Comparison of ENCODE assay signal across 10 mouse cellular contexts in the genomic region with DNA sequence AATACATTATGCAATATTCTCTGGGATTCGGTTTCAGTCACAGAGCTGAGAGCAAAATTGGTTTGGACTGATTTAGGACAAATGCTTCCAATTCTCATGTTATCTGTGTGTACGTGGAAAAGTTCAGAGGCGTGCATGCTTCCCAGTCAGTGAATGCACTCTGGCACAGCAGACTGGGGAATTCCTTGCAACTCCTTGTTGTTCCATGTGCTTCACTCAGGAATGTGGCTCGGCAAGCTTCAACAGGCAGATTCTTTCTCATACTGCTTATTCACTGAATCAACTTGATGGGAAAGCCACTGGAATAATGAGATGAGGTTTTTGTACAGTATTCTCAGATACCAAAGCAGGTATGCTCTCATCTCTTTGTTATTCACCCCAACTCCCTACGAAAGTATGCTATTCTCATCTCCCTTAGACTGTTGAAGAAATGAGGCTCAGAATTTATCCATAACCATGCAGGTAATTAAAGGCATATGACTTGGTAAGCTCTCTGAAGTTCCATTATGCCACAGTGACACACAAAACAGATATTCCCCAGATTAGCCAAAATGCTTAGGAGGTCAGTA.
A peak's percentile ranks its signal among the peaks of the same experiment; 100 is the strongest.
DNase-seq lines count a peak whose midpoint lies in the region; ATAC-seq and TF ChIP-seq lines count a peak whose summit lies in the region.
"Had no signal": no experiment of that assay in that cellular context is flagged by ENCODE, and none has a peak within 500 bp of the region (broad histone marks: within the 10 kb centered on the region; RNA-seq: fewer than 3 reads in every experiment).

No protein-coding gene starts in this region.

- H3K36me3 ChIP-seq in heart, embryonic 12.5 days, result no peaks in the 10 kb centered on the region
- no peaks in the 10 kb centered on the region for H3K36me3 ChIP-seq in lung, postnatal 0 days (ENCODE audit: insufficient read depth, low read length)
- H3K36me3 ChIP-seq in midbrain, embryonic 11.5 days (ENCODE audit: control insufficient read depth, insufficient read depth, low read length), result no peaks in the 10 kb centered on the region
- H3K36me3 ChIP-seq: liver, embryonic 12.5 days had no signal

- H3K9me3 ChIP-seq in heart, embryonic 12.5 days (replicated peaks), result no peaks in the 10 kb centered on the region
- H3K9me3 ChIP-seq in lung, postnatal 0 days (ENCODE audit: low read length), result no peaks in the 10 kb centered on the region
- H3K9me3 ChIP-seq in midbrain, embryonic 11.5 days (ENCODE audit: control insufficient read depth, low read length), result no peaks in the 10 kb centered on the region
- H3K9me3 ChIP-seq: liver, embryonic 12.5 days had no signal

- WGBS in heart, embryonic 12.5 days, result 25% methylated on average over 5 of the region's 5 CpGs
- WGBS in lung, postnatal 0 days, result 25% methylated on average over 5 of the region's 5 CpGs
- 73% methylated on average over 5 of the region's 5 CpGs for WGBS in midbrain, embryonic 11.5 days

- no peak overlapping the region for H3K9ac ChIP-seq in heart, embryonic 12.5 days
- H3K9ac ChIP-seq in lung, postnatal 0 days (replicated peaks; ENCODE audit: low read depth), result no peak overlapping the region
- H3K9ac ChIP-seq in midbrain, embryonic 11.5 days (ENCODE audit: low read length), result no peak overlapping the region
- H3K9ac ChIP-seq: hindbrain, embryonic 14.5 days; liver, embryonic 12.5 days had no signal

- no peaks in the 10 kb centered on the region for H3K27me3 ChIP-seq in heart, embryonic 12.5 days (replicated peaks)
- no peaks in the 10 kb centered on the region for H3K27me3 ChIP-seq in lung, postnatal 0 days (replicated peaks; ENCODE audit: insufficient read depth, low read length)
- H3K27me3 ChIP-seq in midbrain, embryonic 11.5 days (ENCODE audit: control insufficient read depth, insufficient read depth, low read length), result no peaks in the 10 kb centered on the region
- H3K27me3 ChIP-seq: liver, embryonic 12.5 days had no signal

- no peak for DNase-seq in heart, adult 8-10 months (ENCODE audit: low spot score)
- peak; percentile 46 for DNase-seq in embryo, embryonic 10.5 days (ENCODE audit: low spot score)
- peak; percentile 12 to 15 for DNase-seq in kidney, adult 8-10 months
- DNase-seq in lung, postnatal 0 days (ENCODE audit: low spot score), result peak; percentile 81
- no peak for DNase-seq in adrenal gland, adult 8-10 months
- DNase-seq in midbrain, embryonic 11.5 days (ENCODE audit: low spot score, missing footprints), result no peak

- H3K4me2 ChIP-seq in heart, embryonic 12.5 days, result no peak overlapping the region
- H3K4me2 ChIP-seq in lung, postnatal 0 days (replicated peaks; ENCODE audit: low read depth, low read length), result no peak overlapping the region
- H3K4me2 ChIP-seq in midbrain, embryonic 11.5 days, result no peak overlapping the region
- H3K4me2 ChIP-seq: hindbrain, embryonic 14.5 days; liver, embryonic 12.5 days had no signal

- H3K4me1 ChIP-seq in heart, embryonic 12.5 days (replicated peaks), result peaks cover 8% of the 10 kb centered on the region; the same call in 1 of the 2 replicates
- H3K4me1 ChIP-seq in lung, postnatal 0 days (ENCODE audit: insufficient read depth, low read depth, low read length), result no peaks in the 10 kb centered on the region
- no peaks in the 10 kb centered on the region for H3K4me1 ChIP-seq in midbrain, embryonic 11.5 days (ENCODE audit: control insufficient read depth, insufficient read depth, low read length)
- H3K4me1 ChIP-seq: liver, embryonic 12.5 days had no signal

- 0 out of 2 replicates have a peak, but pooled peaks have one; percentile 51 for ATAC-seq in heart, embryonic 12.5 days (ENCODE audit: insufficient number of reproducible peaks, low FRiP score)
- ATAC-seq in lung, postnatal 0 days, result peak; percentile 94
- ATAC-seq in activated CD4-positive, CD25-positive, alpha-beta regulatory T cell, adult 4 months, result no peak
- ATAC-seq in midbrain, embryonic 11.5 days (ENCODE audit: low FRiP score), result no peak
- ATAC-seq: liver, embryonic 12.5 days had no signal

- no peak for TF ChIP-seq CTCF in lung, postnatal 0 days (IDR thresholded peaks at IDR 0.05)

- TF ChIP-seq EP300 in lung, postnatal 0 days (IDR thresholded peaks at IDR 0.05), result peak; percentile 96

- H3K27ac ChIP-seq in heart, embryonic 12.5 days (ENCODE audit: poor library complexity, severe bottlenecking), result no peak overlapping the region
- no peak overlapping the region for H3K27ac ChIP-seq in lung, postnatal 0 days (ENCODE audit: low read length)
- H3K27ac ChIP-seq in midbrain, embryonic 11.5 days (ENCODE audit: low read depth, low read length), result no peak overlapping the region
- H3K27ac ChIP-seq: hindbrain, embryonic 14.5 days; liver, embryonic 12.5 days had no signal

- H3K4me3 ChIP-seq in heart, embryonic 12.5 days, result no peak overlapping the region
- H3K4me3 ChIP-seq in lung, postnatal 0 days (ENCODE audit: low read depth, low read length), result no peak overlapping the region
- no peak overlapping the region for H3K4me3 ChIP-seq in midbrain, embryonic 11.5 days (ENCODE audit: low read depth, low read length)
- H3K4me3 ChIP-seq: liver, embryonic 12.5 days had no signal

Comparison
In these comparisons a context has a peak if more than half of its experiments do, and no peak if none do; other contexts are left out.
1. ATAC-seq: peak in heart, embryonic 12.5 days (single experiment) and lung, postnatal 0 days (single experiment); none in activated CD4-positive, CD25-positive, alpha-beta regulatory T cell, adult 4 months (single experiment) and midbrain, embryonic 11.5 days (single experiment).
2. DNase-seq: peak in embryo, embryonic 10.5 days (single experiment), kidney, adult 8-10 months (2 of 2) and lung, postnatal 0 days (single experiment); none in heart, adult 8-10 months (single experiment), adrenal gland, adult 8-10 months (single experiment) and midbrain, embryonic 11.5 days (single experiment).